Mouse (Mus musculus) brain, adult 10 weeks (tissue): Measurements from ENCODE around the gene Tmbim4. TPM values are rescaled to one million over a fixed set of nuclear protein-coding genes. Genes with fewer than 3 reads are reported as not detected.

Experiments used
- polyA plus RNA-seq: library from polyadenylated mRNA; stranded (reverse); fragments of 350-450 nt; fragmentation: Illumina TruSeq; extraction: RNeasy Lipid Tissue Mini Kit (QIAGEN cat#74804); gene quantifications from one replicate; pipeline ENCODE4 v1.2.3, GENCODE M21; 2015; ENCODE audit warnings: low read depth, low replicate concordance

The Tmbim4 gene
- polyA plus RNA-seq, result 82.4 TPM

GRCm38 (mm10) chr10:120201131-120201921, at the start of gene Tmbim4:
Gene Tmbim4, plus strand, starts transcription at chr10:120201590.

GRCm38 (mm10) chr10:120201961-120202402, 592 bp downstream of the Tmbim4 start, which contains the start of gene Irak3:
Gene Irak3, minus strand, starts transcription at chr10:120202130.

GRCm38 (mm10) chr10:120226871-120227661, 25.7 kb downstream of the Tmbim4 start, which contains the start of gene Llph:
Gene Llph, plus strand, starts transcription at chr10:120227070.

Other genes with a start within 250 kb of the Tmbim4 start
- 2.5 TPM for gene Helb, start 88.6 kb upstream of the Tmbim4 start, polyA plus RNA-seq
- 0.89 TPM for gene Irak3, start 540 bp downstream of the Tmbim4 start, polyA plus RNA-seq
- 45.5 TPM for gene Llph, start 25.5 kb downstream of the Tmbim4 start, polyA plus RNA-seq